In the genomic region with DNA sequence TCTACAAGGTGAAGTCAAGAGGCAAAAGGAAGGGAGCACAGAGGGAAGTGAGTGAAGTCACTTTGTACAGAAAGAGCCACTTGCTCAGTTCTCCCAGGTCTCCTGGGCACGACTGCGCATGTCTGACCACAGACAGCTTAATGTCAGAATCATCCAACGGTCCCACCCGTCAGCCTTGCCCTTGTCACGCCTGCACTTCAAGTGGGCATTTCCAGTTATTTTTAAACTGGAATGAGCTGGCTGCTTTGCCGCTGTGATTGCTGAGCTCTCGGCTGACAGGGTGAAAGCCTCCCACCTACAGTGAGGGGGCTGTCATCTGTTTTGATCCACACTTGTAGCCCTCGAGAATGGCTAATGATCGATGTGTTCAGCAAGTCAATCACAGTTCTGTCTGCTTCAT, we compare ENCODE assay signal across 9 mouse cellular contexts.
DNase-seq lines count a peak whose midpoint lies in the region.
"Had no signal": no experiment of that assay in that cellular context is flagged by ENCODE, and none has a peak within 500 bp of the region (broad histone marks: within the 10 kb centered on the region; RNA-seq: fewer than 3 reads in every experiment).

No protein-coding gene starts in this region.

- DNase-seq in adrenal gland, postnatal 25 days, result peak; percentile 17
- DNase-seq in adrenal gland, adult 18-20 months (ENCODE audit: low spot score in 2 of 2), result no peak
- peak; percentile 44 to 60 for DNase-seq in right cerebral cortex, adult 2 months (ENCODE audit: low spot score in 2 of 2)
- DNase-seq in right cerebral cortex, postnatal 4 days, result no peak
- peak; percentile 23 to 52 for DNase-seq in heart, postnatal 14 days
- DNase-seq in thymus, postnatal 14 days, result peak; percentile 47
- no peak for DNase-seq in kidney, adult 11 months
- no peak for DNase-seq in layer of hippocampus, postnatal 36 days
- DNase-seq: forebrain, postnatal 0 days had no signal

- intact Hi-C loops in heart, postnatal 14 days (cut with DNase I), result no loop called here

Comparison
In these comparisons a context has a peak if more than half of its experiments do, and no peak if none do; other contexts are left out.
1. DNase-seq: peak in adrenal gland, postnatal 25 days (single experiment), right cerebral cortex, adult 2 months (2 of 2), heart, postnatal 14 days (2 of 2) and thymus, postnatal 14 days (single experiment); none in adrenal gland, adult 18-20 months (0 of 2), right cerebral cortex, postnatal 4 days (single experiment), kidney, adult 11 months (single experiment) and layer of hippocampus, postnatal 36 days (0 of 2).